Mouse (Mus musculus): ENCODE results near the gene Raver2. TPM values are rescaled to one million over a fixed set of nuclear protein-coding genes. Genes with fewer than 3 reads are reported as not detected.

Gene Raver2
- total and polyA plus RNA-seq, 3 experiments, result 0.04 TPM; not detected in 2

DNA sequence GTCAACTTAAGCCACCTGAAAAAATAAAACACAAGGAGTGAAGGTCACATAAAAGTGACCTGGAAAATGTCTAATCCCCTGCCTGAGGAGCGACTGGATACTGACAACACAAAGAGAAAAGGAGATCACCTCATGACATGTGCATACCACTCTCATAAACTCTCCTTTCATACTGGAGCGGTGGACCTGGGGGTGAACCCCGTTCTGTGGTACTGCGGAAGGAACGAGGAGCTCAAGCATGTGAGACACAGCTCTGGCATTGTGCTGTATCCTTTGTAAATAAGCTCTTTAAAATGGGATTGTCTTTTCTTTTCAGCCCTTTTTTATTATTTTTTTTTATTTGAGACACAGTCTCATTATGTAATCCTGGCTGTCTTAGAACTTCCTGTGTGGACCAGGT lies 111.9 kb downstream of the Raver2 start:
- no peak overlapping the region for H3K4me3 ChIP-seq (replicated peaks in 1 of 3; ENCODE audit: low read depth in 2 of 3, low read length in 2 of 3, poor library complexity in 1 of 3)
- no peaks in the 10 kb centered on the region for H3K79me2 ChIP-seq (replicated peaks; ENCODE audit: control insufficient read depth, extremely low read depth, insufficient read depth, poor library complexity, severe bottlenecking)
- peaks cover 29 to 88% of the 10 kb centered on the region in 2 experiments for H3K36me3 ChIP-seq (replicated peaks in 1 of 2; ENCODE audit: control insufficient read depth in 1 of 2, insufficient read depth in 1 of 2, low read length in 1 of 2)
- TF ChIP-seq GABPA (IDR thresholded peaks at IDR 0.05; ENCODE audit: insufficient replicate concordance, low read depth, low read length) (no peak), MAX (IDR thresholded peaks at IDR 0.05; ENCODE audit: low read length) (no peak), SMC3 (IDR thresholded peaks at IDR 0.05; ENCODE audit: low read depth, low read length) (no peak), CHD1 (IDR thresholded peaks at IDR 0.05; ENCODE audit: low read depth, low read length) (no peak), UBTF (IDR thresholded peaks at IDR 0.05; ENCODE audit: low read depth, low read length) (no peak), MXI1 (IDR thresholded peaks at IDR 0.05; ENCODE audit: low read depth, low read length) (no peak), TBP (conservative IDR thresholded peaks at IDR 0.05; ENCODE audit: low read depth, low read length) (no peak), IRF4 (IDR thresholded peaks at IDR 0.05; ENCODE audit: low read depth, low read length) (no peak), POLR2A (IDR thresholded peaks at IDR 0.05; ENCODE audit: low read depth, low read length) (no peak), NELFE (IDR thresholded peaks at IDR 0.05; ENCODE audit: low read depth, low read length) (no peak), ELF1 (IDR thresholded peaks at IDR 0.05; ENCODE audit: low read depth, low read length) (no peak), BHLHE40 (IDR thresholded peaks at IDR 0.05; ENCODE audit: low read depth, low read length) (no peak), ZKSCAN1 (IDR thresholded peaks at IDR 0.05; ENCODE audit: borderline replicate concordance, low read depth, low read length) (no peak), USF2 (conservative IDR thresholded peaks at IDR 0.05; ENCODE audit: low read depth, low read length) (no peak), E2F4 (IDR thresholded peaks at IDR 0.05; ENCODE audit: insufficient replicate concordance, low read depth, low read length) (no peak), SIN3A (IDR thresholded peaks at IDR 0.05; ENCODE audit: low read length) (no peak), JUN (IDR thresholded peaks at IDR 0.05; ENCODE audit: insufficient read depth, low read depth, low read length) (no peak), ZMIZ1 (IDR thresholded peaks at IDR 0.05; ENCODE audit: low read depth, low read length) (no peak)
- no peaks in the 10 kb centered on the region for H3K27me3 ChIP-seq (replicated peaks)
- no peak overlapping the region for H3K4me2 ChIP-seq (ENCODE audit: insufficient read depth, low read depth, poor library complexity, severe bottlenecking)
- H3K27ac ChIP-seq (ENCODE audit: insufficient read depth, low read depth), result no peak overlapping the region
- peaks cover 0 to 28% of the 10 kb centered on the region in 2 experiments; a peak in 2 of 4 replicates for H3K4me1 ChIP-seq (ENCODE audit: control insufficient read depth in 1 of 2, insufficient read depth in 2 of 2)
- no peak overlapping the region for H3K9ac ChIP-seq (ENCODE audit: insufficient read depth, low read depth)
- H3K9me3 ChIP-seq (replicated peaks; ENCODE audit: low read length), result no peaks in the 10 kb centered on the region
- dilution Hi-C loops (cut with MboI; ENCODE audit: extremely low pct_ligation_motif_present, extremely low pct_unique_long_range_greater_than_20kb, low sequenced_read_pairs), result no loop called here
- in situ Hi-C loops (cut with MboI; ENCODE audit: low pct_ligation_motif_present, low pct_unique_long_range_greater_than_20kb, low sequenced_read_pairs), result no loop called here
- no peak for DNase-seq (ENCODE audit: extremely low read depth)

DNA sequence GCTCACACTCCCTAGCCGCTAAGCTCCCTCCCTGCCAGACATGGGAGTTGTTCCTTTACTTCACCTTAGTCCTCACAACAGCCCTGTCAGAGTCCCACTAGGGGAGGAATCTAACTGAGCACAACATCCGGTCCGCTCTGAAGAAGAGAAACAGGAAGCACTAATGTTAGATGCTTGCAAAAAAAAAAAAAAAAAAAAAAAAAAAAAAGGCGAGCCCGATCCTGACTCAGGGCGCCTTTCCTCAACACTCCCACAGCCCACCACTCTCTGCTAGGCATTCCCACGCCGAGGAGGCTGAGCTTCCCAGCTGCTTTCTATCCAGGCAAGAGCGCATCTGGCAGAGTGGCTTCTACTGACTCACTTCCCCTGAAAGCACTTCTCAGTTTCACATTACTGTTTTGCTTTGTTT lies 113.8 kb downstream of the Raver2 start:
- H3K27ac ChIP-seq (ENCODE audit: insufficient read depth, low read depth), result peak overlapping the region; percentile 55; the same call in 1 of the 2 replicates
- peaks cover 0 to 32% of the 10 kb centered on the region in 2 experiments; a peak in 2 of 4 replicates for H3K4me1 ChIP-seq (ENCODE audit: control insufficient read depth in 1 of 2, insufficient read depth in 2 of 2)
- dilution Hi-C loops (cut with MboI; ENCODE audit: extremely low pct_ligation_motif_present, extremely low pct_unique_long_range_greater_than_20kb, low sequenced_read_pairs) (no loop called here), in situ Hi-C loops (cut with MboI; ENCODE audit: low pct_ligation_motif_present, low pct_unique_long_range_greater_than_20kb, low sequenced_read_pairs) (no loop called here)
- H3K9me3 ChIP-seq (replicated peaks; ENCODE audit: low read length), result no peaks in the 10 kb centered on the region
- peak; percentile 53 for DNase-seq (ENCODE audit: extremely low read depth)
- H3K4me2 ChIP-seq (ENCODE audit: insufficient read depth, low read depth, poor library complexity, severe bottlenecking), result peak overlapping the region; percentile 61; the same call in 1 of the 2 replicates
- no peak overlapping the region for H3K4me3 ChIP-seq (replicated peaks in 1 of 3; ENCODE audit: low read depth in 2 of 3, low read length in 2 of 3, poor library complexity in 1 of 3)
- no peaks in the 10 kb centered on the region for H3K79me2 ChIP-seq (replicated peaks; ENCODE audit: control insufficient read depth, extremely low read depth, insufficient read depth, poor library complexity, severe bottlenecking)
- H3K9ac ChIP-seq (ENCODE audit: insufficient read depth, low read depth), result no peak overlapping the region
- peaks cover 30 to 89% of the 10 kb centered on the region in 2 experiments for H3K36me3 ChIP-seq (replicated peaks in 1 of 2; ENCODE audit: control insufficient read depth in 1 of 2, insufficient read depth in 1 of 2, low read length in 1 of 2)
- no peak for TF ChIP-seq JUND (conservative IDR thresholded peaks at IDR 0.05; ENCODE audit: low read depth, low read length)
- TF ChIP-seq IRF4 (IDR thresholded peaks at IDR 0.05; ENCODE audit: low read depth, low read length), result 0 out of 2 replicates have a peak, but pooled peaks have one; percentile 32
- TF ChIP-seq MAFK (IDR thresholded peaks at IDR 0.05; ENCODE audit: insufficient replicate concordance, low read length), result no peak
- TF ChIP-seq ZNF384 (IDR thresholded peaks at IDR 0.05; ENCODE audit: low read depth, low read length), result peak; percentile 85
- peak; percentile 34; the same call in 1 of the 2 replicates for TF ChIP-seq ELF1 (IDR thresholded peaks at IDR 0.05; ENCODE audit: low read depth, low read length)
- TF ChIP-seq ZC3H11A (IDR thresholded peaks at IDR 0.05; ENCODE audit: low read depth, low read length), result no peak
- no peaks in the 10 kb centered on the region for H3K27me3 ChIP-seq (replicated peaks)
